Mouse (Mus musculus): ENCODE results near the gene Atxn7l3b. TPM values are rescaled to one million over a fixed set of nuclear protein-coding genes. Genes with fewer than 3 reads are reported as not detected.
"Not testable (repeated sequence)": the region's sequence is repeated elsewhere in the genome, so short reads cannot be mapped to it uniquely, and the experiment has no call there.

Gene Atxn7l3b
- 145 and 175 TPM in 2 replicates for polyA plus RNA-seq (2014; fragmentation: Nextera tagmentation; extraction: Ambion mirVana)

- peak; percentile 98 for DNase-seq (ENCODE audit: low spot score)
- H3K27ac ChIP-seq (ENCODE audit: low read depth) = peak within 1 kb of the TSS; percentile 95
- H3K4me2 ChIP-seq (ENCODE audit: low read length) = peak within 1 kb of the TSS; percentile 57
- H3K4me1 ChIP-seq (replicated peaks; ENCODE audit: control insufficient read depth, insufficient read depth, low read length) = peaks cover 11% of the 10 kb centered on the region; the same call in 1 of the 2 replicates
- 1% methylated on average over 69 of the region's 70 CpGs for WGBS
- no peaks in the 10 kb centered on the region for H3K9me3 ChIP-seq (ENCODE audit: control insufficient read depth, low read length)
- no peaks in the 10 kb centered on the region for H3K27me3 ChIP-seq (replicated peaks; ENCODE audit: control insufficient read depth, insufficient read depth, low read length)
- H3K36me3 ChIP-seq (ENCODE audit: control insufficient read depth, insufficient read depth, low read length) = peaks cover 28% of the 10 kb centered on the region
- peak; percentile 99 for ATAC-seq (replicated peaks; ENCODE audit: low FRiP score, low TSS enrichment, low read depth)
- peak within 1 kb of the TSS; percentile 84 for H3K4me3 ChIP-seq (ENCODE audit: low read depth, low read length)
- H3K9ac ChIP-seq (ENCODE audit: low read length) = peak within 1 kb of the TSS; percentile 98
Measured at GRCm38 (mm10) chr10:112928452-112929221, at the start of gene Atxn7l3b. TSS of gene Atxn7l3b (minus strand) at chr10:112929001.

DNA sequence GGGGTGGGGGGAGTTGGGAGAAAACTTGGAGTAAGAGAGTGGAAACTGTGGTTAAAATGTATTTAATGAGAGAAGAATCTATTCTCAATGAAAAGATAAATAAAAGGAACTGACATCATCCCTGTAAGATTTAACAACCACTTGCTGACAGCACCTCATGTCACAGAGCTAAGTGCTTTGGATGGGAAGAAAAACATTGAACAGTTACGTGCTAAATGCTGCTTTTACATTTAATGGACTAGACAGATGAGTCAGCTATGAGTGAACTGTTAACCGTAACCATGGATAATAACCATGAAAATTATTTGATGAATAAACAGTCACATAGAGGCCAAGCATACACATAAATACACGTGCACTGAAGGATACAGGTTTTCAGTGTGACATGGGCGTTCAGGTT, 48.8 kb upstream of the Atxn7l3b start:
- no peak for DNase-seq (ENCODE audit: low spot score)
- no peak for ATAC-seq (replicated peaks; ENCODE audit: low FRiP score, low TSS enrichment, low read depth)
- Histone ChIP-seq H3K9ac (ENCODE audit: low read length) (no peak overlapping the region), H3K27me3 (replicated peaks; ENCODE audit: control insufficient read depth, insufficient read depth, low read length) (no peaks in the 10 kb centered on the region), H3K4me1 (replicated peaks; ENCODE audit: control insufficient read depth, insufficient read depth, low read length) (no peaks in the 10 kb centered on the region), H3K27ac (ENCODE audit: low read depth) (no peak overlapping the region), H3K4me3 (ENCODE audit: low read depth, low read length) (no peak overlapping the region), H3K9me3 (ENCODE audit: control insufficient read depth, low read length) (no peaks in the 10 kb centered on the region), H3K4me2 (ENCODE audit: low read length) (no peak overlapping the region), H3K36me3 (ENCODE audit: control insufficient read depth, insufficient read depth, low read length) (no peaks in the 10 kb centered on the region)
- WGBS = 80% methylated on average over 4 of the region's 4 CpGs

GRCm38 (mm10) chr10:112973286-112974026, 44.7 kb upstream of the Atxn7l3b start:
- no peaks in the 10 kb centered on the region for H3K36me3 ChIP-seq (ENCODE audit: control insufficient read depth, insufficient read depth, low read length)
- no peak overlapping the region for H3K9ac ChIP-seq (ENCODE audit: low read length)
- WGBS = 38% methylated on average over 5 of the region's 5 CpGs
- ATAC-seq (replicated peaks; ENCODE audit: low FRiP score, low TSS enrichment, low read depth) = peak; percentile 92
- H3K4me1 ChIP-seq (replicated peaks; ENCODE audit: control insufficient read depth, insufficient read depth, low read length) = no peaks in the 10 kb centered on the region
- no peak overlapping the region for H3K4me2 ChIP-seq (ENCODE audit: low read length)
- H3K9me3 ChIP-seq (ENCODE audit: control insufficient read depth, low read length) = no peaks in the 10 kb centered on the region
- no peak overlapping the region for H3K4me3 ChIP-seq (ENCODE audit: low read depth, low read length)
- H3K27ac ChIP-seq (ENCODE audit: low read depth) = no peak overlapping the region
- no peaks in the 10 kb centered on the region for H3K27me3 ChIP-seq (replicated peaks; ENCODE audit: control insufficient read depth, insufficient read depth, low read length)
- DNase-seq (ENCODE audit: low spot score) = no peak

DNA sequence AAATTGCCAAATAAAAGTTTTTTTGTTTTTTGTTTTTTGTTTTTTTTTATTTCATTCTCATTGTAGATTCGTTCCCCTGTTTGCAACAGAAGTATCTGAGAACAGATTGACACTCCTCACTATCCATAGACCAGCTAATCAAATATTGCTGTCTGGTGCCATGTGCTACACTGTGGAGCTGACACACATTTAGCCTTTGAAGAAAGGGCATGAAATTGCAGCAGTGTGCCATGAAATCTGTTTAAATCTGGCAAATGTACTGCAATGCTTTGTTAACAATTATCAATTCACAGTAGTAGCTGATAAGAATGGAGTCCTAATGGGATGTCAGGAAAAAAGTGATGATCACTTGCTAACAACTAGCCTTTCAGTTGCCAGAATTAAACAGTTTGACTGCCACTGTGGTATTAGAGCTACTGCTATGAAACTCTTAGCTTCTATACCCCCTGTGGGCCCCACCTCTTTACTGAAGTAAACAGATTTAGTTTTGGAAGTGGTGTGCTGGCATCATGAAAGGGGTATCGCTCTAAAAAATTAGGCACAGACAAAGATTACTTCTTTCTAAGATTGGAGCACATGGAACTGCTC, 41.3 kb upstream of the Atxn7l3b start:
- Histone ChIP-seq H3K4me2 (ENCODE audit: low read length) (no peak overlapping the region), H3K36me3 (ENCODE audit: control insufficient read depth, insufficient read depth, low read length) (no peaks in the 10 kb centered on the region), H3K9me3 (ENCODE audit: control insufficient read depth, low read length) (no peaks in the 10 kb centered on the region), H3K4me1 (replicated peaks; ENCODE audit: control insufficient read depth, insufficient read depth, low read length) (no peaks in the 10 kb centered on the region), H3K9ac (ENCODE audit: low read length) (no peak overlapping the region), H3K4me3 (ENCODE audit: low read depth, low read length) (no peak overlapping the region), H3K27me3 (replicated peaks; ENCODE audit: control insufficient read depth, insufficient read depth, low read length) (no peaks in the 10 kb centered on the region), H3K27ac (ENCODE audit: low read depth) (no peak overlapping the region)
- 69% methylated on average over 2 of the region's 2 CpGs for WGBS
- no peak for DNase-seq (ENCODE audit: low spot score)
- ATAC-seq (replicated peaks; ENCODE audit: low FRiP score, low TSS enrichment, low read depth) = no peak

DNA sequence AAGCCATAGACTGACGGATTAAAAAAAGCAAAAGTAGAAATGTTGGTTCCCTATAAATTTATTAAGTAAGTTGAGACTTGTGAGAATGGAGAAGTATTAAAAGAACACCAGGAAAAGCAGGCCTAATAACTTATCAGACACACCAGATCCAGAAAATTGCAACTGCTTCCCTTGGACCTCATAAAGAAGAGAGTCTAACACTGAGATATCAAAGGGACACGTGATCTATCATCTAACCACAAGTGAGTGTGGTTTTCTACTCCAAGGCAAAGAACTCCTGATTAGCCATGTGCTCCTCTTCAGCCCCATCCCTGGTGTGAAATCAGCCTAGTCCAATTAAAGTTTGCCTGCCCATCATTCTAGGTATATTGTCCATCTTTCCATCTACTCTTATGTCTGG, 38.8 kb upstream of the Atxn7l3b start:
- Histone ChIP-seq H3K4me3 (ENCODE audit: low read depth, low read length) (no peak overlapping the region), H3K27me3 (replicated peaks; ENCODE audit: control insufficient read depth, insufficient read depth, low read length) (no peaks in the 10 kb centered on the region), H3K9me3 (ENCODE audit: control insufficient read depth, low read length) (no peaks in the 10 kb centered on the region), H3K27ac (ENCODE audit: low read depth) (no peak overlapping the region), H3K4me1 (replicated peaks; ENCODE audit: control insufficient read depth, insufficient read depth, low read length) (no peaks in the 10 kb centered on the region), H3K4me2 (ENCODE audit: low read length) (no peak overlapping the region), H3K9ac (ENCODE audit: low read length) (no peak overlapping the region), H3K36me3 (ENCODE audit: control insufficient read depth, insufficient read depth, low read length) (no peaks in the 10 kb centered on the region)
- no peak for DNase-seq (ENCODE audit: low spot score)
- ATAC-seq (replicated peaks; ENCODE audit: low FRiP score, low TSS enrichment, low read depth) = no peak
- 82% methylated on average over 2 of the region's 2 CpGs for WGBS

- not testable (repeated sequence) for H3K4me1 ChIP-seq (replicated peaks; ENCODE audit: control insufficient read depth, insufficient read depth, low read length); DNase-seq (ENCODE audit: low spot score); H3K9ac ChIP-seq (ENCODE audit: low read length); H3K4me3 ChIP-seq (ENCODE audit: low read depth, low read length); H3K27me3 ChIP-seq (replicated peaks; ENCODE audit: control insufficient read depth, insufficient read depth, low read length); H3K9me3 ChIP-seq (ENCODE audit: control insufficient read depth, low read length); ATAC-seq (replicated peaks; ENCODE audit: low FRiP score, low TSS enrichment, low read depth); H3K4me2 ChIP-seq (ENCODE audit: low read length); H3K36me3 ChIP-seq (ENCODE audit: control insufficient read depth, insufficient read depth, low read length); H3K27ac ChIP-seq (ENCODE audit: low read depth)
- 8% methylated on average over 4 of the region's 4 CpGs for WGBS
Measured at GRCm38 (mm10) chr10:112962216-112962615, 33.4 kb upstream of the Atxn7l3b start.

DNA sequence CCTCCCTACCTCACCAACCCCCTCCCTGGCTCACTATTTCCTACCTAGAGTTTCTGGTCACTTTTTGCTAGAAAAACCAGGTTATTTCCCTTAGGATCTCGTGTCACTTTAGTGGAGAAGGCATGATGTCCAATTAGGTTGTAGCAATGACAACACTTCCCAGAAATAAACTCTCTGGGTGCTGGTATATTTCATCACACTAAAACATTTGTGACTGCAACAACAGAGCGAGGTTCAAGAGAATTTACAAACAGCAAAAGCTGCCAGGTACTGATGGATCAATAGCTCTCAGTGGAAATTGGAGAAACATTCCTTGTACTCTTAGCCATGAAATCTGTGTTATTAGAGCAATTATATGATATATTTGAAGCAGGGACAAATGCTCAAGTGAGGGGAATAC, 25.3 kb upstream of the Atxn7l3b start:
- H3K27ac ChIP-seq (ENCODE audit: low read depth) = no peak overlapping the region
- no peaks in the 10 kb centered on the region for H3K9me3 ChIP-seq (ENCODE audit: control insufficient read depth, low read length)

DNA sequence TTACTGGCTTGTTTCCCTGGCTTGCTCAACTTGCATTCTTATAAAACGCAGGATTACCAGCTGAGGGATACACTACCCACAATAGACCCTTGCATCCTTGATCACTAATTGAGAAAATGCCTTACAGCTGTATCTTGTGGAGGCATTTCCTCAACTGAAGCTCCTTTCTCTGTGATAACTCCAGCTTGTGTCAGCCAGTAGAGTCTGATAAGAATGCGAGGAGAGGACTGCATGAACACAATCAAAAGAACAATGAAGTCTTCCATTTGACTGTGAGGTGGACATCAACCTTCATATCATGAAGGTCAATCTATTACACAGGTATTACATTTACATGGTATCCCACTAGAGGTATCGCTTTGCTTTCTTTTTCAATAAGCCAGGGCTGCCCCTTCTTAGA, 19.7 kb upstream of the Atxn7l3b start:
- Histone ChIP-seq H3K27me3 (replicated peaks; ENCODE audit: control insufficient read depth, insufficient read depth, low read length) (no peaks in the 10 kb centered on the region), H3K9ac (ENCODE audit: low read length) (no peak overlapping the region), H3K4me3 (ENCODE audit: low read depth, low read length) (no peak overlapping the region), H3K36me3 (ENCODE audit: control insufficient read depth, insufficient read depth, low read length) (no peaks in the 10 kb centered on the region), H3K4me2 (ENCODE audit: low read length) (no peak overlapping the region), H3K9me3 (ENCODE audit: control insufficient read depth, low read length) (no peaks in the 10 kb centered on the region), H3K4me1 (replicated peaks; ENCODE audit: control insufficient read depth, insufficient read depth, low read length) (no peaks in the 10 kb centered on the region), H3K27ac (ENCODE audit: low read depth) (no peak overlapping the region)
- WGBS = 84% methylated on average over 3 of the region's 3 CpGs
- ATAC-seq (replicated peaks; ENCODE audit: low FRiP score, low TSS enrichment, low read depth) (no peak), DNase-seq (ENCODE audit: low spot score) (no peak)

More for the DNA sequence above, 25.3 kb upstream of the Atxn7l3b start:
- no peak for DNase-seq (ENCODE audit: low spot score)
- Histone ChIP-seq H3K27me3 (replicated peaks; ENCODE audit: control insufficient read depth, insufficient read depth, low read length) (no peaks in the 10 kb centered on the region), H3K4me3 (ENCODE audit: low read depth, low read length) (no peak overlapping the region), H3K9ac (ENCODE audit: low read length) (no peak overlapping the region), H3K4me1 (replicated peaks; ENCODE audit: control insufficient read depth, insufficient read depth, low read length) (no peaks in the 10 kb centered on the region), H3K4me2 (ENCODE audit: low read length) (no peak overlapping the region), H3K36me3 (ENCODE audit: control insufficient read depth, insufficient read depth, low read length) (no peaks in the 10 kb centered on the region)
- 62% methylated on average over 2 of the region's 2 CpGs for WGBS
- no peak for ATAC-seq (replicated peaks; ENCODE audit: low FRiP score, low TSS enrichment, low read depth)

All from intestine, embryonic 14.5 days (tissue).